Mouse (Mus musculus) cerebellum, postnatal 25 days (tissue): ENCODE results near the gene Vmn1r20.
"Not testable (repeated sequence)": the region's sequence is repeated elsewhere in the genome, so short reads cannot be mapped to it uniquely, and the experiment has no call there.

Experiments
- DNase-seq, 2 experiments: peaks; one replicate each; pipeline ENCODE4 v3.0.0; 2021; ENCODE audit warnings: mixed read lengths in 2 of 2

The Vmn1r20 gene

DNA sequence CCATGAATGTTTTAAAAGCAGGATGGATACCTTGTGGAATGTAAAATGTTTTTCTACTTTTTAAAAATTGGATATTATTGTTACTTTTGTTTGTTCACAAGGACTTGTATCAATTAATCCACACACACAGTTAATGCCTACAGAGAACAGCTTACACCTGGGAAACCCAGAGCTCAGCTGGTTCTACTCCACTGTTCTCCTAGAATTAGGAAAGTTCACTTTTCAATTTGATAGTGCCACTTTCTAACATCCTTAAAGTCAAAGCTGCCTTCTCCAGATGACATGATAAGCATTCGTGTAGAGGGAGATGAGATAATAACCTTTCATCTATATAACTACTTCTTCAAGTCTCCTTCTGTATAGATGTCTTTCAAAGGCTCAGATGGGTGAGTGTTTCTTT is at the start of gene Vmn1r20:
Gene Vmn1r20 (plus strand): TSS at position 301 of the 400 bp plus-strand sequence.
- DNase-seq, result no peak

DNA sequence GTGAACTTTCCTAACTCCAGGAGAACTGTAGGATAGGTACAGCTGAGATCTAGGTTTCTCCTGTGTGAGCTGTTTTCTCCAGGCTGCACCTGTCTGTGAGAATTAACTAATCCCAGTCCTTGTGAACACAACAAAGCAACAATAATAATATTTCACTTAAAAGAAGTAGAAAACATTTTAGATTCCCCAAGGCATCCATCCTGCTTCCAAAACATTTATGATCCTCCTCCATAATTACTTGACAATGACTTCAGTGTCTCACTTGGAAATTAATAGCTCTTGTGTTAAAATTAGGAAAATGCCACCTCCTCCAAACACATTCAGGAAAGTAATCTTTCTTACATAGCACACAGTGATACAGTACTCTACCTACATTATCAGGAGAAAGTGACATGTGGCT is 33.0 kb upstream of the Vmn1r20 start, which contains the start of gene Vmn1r18:
Gene Vmn1r18 (minus strand): TSS at position 101 of the 400 bp plus-strand sequence.
- DNase-seq, result no peak

- not testable (repeated sequence) for DNase-seq
These were observed 25.2 kb upstream of the Vmn1r20 start, which contains the start of gene Vmn1r19 for GRCm38 (mm10) chr6:57403480-57403879. Gene Vmn1r19, plus strand, starts transcription at chr6:57403780.

- peak in 1 of 2 experiments; percentile 9 for DNase-seq
These were observed 2.5 kb downstream of the Vmn1r20 start for GRCm38 (mm10) chr6:57431196-57431595.

DNA sequence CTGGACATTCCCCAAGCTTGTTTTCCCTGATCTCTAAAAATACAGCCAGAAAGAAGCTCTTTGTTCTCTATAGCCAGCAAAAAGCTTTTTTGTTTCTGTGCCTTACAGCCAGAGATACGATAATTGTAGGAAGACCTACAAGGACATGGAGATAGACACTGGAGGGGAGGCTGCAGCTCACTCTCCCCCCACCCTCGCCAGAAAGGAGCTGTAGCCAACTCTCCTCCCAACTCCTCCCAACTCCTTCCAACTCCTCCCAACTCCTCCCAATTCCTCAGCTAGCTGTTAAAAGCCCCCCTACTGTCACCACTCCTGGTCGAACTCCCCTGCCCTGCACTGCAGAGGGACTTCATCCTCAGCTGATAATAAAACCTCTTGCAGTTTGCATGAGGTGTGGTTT is 39.4 kb downstream of the Vmn1r20 start:
- not testable (repeated sequence) for DNase-seq
